Comparison of ENCODE assay signal across 14 mouse cellular contexts in the genomic region with DNA sequence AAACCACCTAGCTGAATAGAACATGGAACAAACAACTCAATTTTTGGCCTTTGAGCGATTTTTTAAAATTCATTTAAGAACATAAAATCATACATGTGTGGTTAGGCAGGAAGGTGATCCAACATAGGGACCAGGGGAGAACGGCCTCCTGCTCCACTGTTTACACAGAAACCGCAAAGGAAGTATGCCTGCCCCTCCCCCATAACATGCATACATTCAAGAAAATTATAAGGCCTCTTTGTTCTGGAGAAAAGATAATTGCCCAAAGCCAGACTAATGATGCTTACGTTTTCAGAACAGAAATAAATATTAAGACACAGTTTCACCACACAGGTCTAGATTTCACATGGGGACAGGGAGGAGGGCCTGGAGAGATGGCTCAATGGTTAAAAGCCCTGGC. TPM values are rescaled to one million over a fixed set of nuclear protein-coding genes. Genes with fewer than 3 reads are reported as not detected.
A peak's percentile ranks its signal among the peaks of the same experiment; 100 is the strongest.
DNase-seq lines count a peak whose midpoint lies in the region; ATAC-seq and TF ChIP-seq lines count a peak whose summit lies in the region.
"Had no signal": no experiment of that assay in that cellular context is flagged by ENCODE, and none has a peak within 500 bp of the region (broad histone marks: within the 10 kb centered on the region; RNA-seq: fewer than 3 reads in every experiment).

No protein-coding gene starts in this region.

- no peak overlapping the region for H3K4me2 ChIP-seq in intestine, embryonic 14.5 days (ENCODE audit: low read length)
- H3K4me2 ChIP-seq in intestine, postnatal 0 days (replicated peaks; ENCODE audit: low read depth) = no peak overlapping the region
- no peak overlapping the region for H3K4me2 ChIP-seq in limb, embryonic 13.5 days (replicated peaks)
- H3K4me2 ChIP-seq: stomach, embryonic 15.5 days had no signal

- no peak for TF ChIP-seq CTCF in intestine, postnatal 0 days (IDR thresholded peaks at IDR 0.05; ENCODE audit: low read depth)

- no peaks in the 10 kb centered on the region for H3K36me3 ChIP-seq in intestine, embryonic 14.5 days (ENCODE audit: control insufficient read depth, insufficient read depth, low read length)
- H3K36me3 ChIP-seq in intestine, postnatal 0 days (ENCODE audit: control insufficient read depth, insufficient read depth) = no peaks in the 10 kb centered on the region
- H3K36me3 ChIP-seq in limb, embryonic 13.5 days = no peaks in the 10 kb centered on the region
- H3K36me3 ChIP-seq: stomach, embryonic 15.5 days had no signal

- H3K4me3 ChIP-seq in intestine, embryonic 14.5 days (ENCODE audit: low read depth, low read length) = no peak overlapping the region
- no peak overlapping the region for H3K4me3 ChIP-seq in intestine, postnatal 0 days (ENCODE audit: low read depth, low read length)
- no peak overlapping the region for H3K4me3 ChIP-seq in limb, embryonic 13.5 days
- H3K4me3 ChIP-seq: stomach, embryonic 15.5 days had no signal

- no peaks in the 10 kb centered on the region for H3K27me3 ChIP-seq in intestine, embryonic 14.5 days (replicated peaks; ENCODE audit: control insufficient read depth, insufficient read depth, low read length)
- no peaks in the 10 kb centered on the region for H3K27me3 ChIP-seq in intestine, postnatal 0 days (replicated peaks; ENCODE audit: control insufficient read depth, insufficient read depth, low read length)
- H3K27me3 ChIP-seq in limb, embryonic 13.5 days = no peaks in the 10 kb centered on the region
- H3K27me3 ChIP-seq: stomach, embryonic 15.5 days had no signal

- peaks cover 13% of the 10 kb centered on the region for H3K4me1 ChIP-seq in intestine, embryonic 14.5 days (replicated peaks; ENCODE audit: control insufficient read depth, insufficient read depth, low read length)
- no peaks in the 10 kb centered on the region for H3K4me1 ChIP-seq in intestine, postnatal 0 days (replicated peaks; ENCODE audit: control insufficient read depth, insufficient read depth, low read length)
- H3K4me1 ChIP-seq in limb, embryonic 13.5 days = peaks cover 30% of the 10 kb centered on the region

- no peak overlapping the region for H3K9ac ChIP-seq in intestine, embryonic 14.5 days (ENCODE audit: low read length)
- no peak overlapping the region for H3K9ac ChIP-seq in intestine, postnatal 0 days (ENCODE audit: low read depth, low read length)
- no peak overlapping the region for H3K9ac ChIP-seq in limb, embryonic 13.5 days
- H3K9ac ChIP-seq: stomach, embryonic 15.5 days had no signal

- ATAC-seq in intestine, embryonic 14.5 days (replicated peaks; ENCODE audit: low FRiP score, low TSS enrichment, low read depth) = no peak
- ATAC-seq in intestine, postnatal 0 days = no peak
- peak; percentile 27; the same call in 1 of the 2 replicates for ATAC-seq in common myeloid progenitor, adult 5-6 weeks (replicated peaks; ENCODE audit: low read depth, poor library complexity, severe bottlenecking)
- ATAC-seq in limb, embryonic 13.5 days (ENCODE audit: low FRiP score, low read depth) = no peak
- no peak for ATAC-seq in megakaryocyte, adult 5-6 weeks (ENCODE audit: poor library complexity, severe bottlenecking)
- ATAC-seq: hindbrain, embryonic 16.5 days had no signal

- WGBS in intestine, embryonic 14.5 days = 33% methylated on average over 4 of the region's 4 CpGs
- WGBS in intestine, postnatal 0 days = 33% methylated on average over 4 of the region's 4 CpGs
- 73% methylated on average over 4 of the region's 4 CpGs for WGBS in limb, embryonic 13.5 days

- H3K9me3 ChIP-seq in intestine, embryonic 14.5 days (ENCODE audit: control insufficient read depth, low read length) = no peaks in the 10 kb centered on the region
- H3K9me3 ChIP-seq in intestine, postnatal 0 days (ENCODE audit: control insufficient read depth) = no peaks in the 10 kb centered on the region
- H3K9me3 ChIP-seq in limb, embryonic 13.5 days = no peaks in the 10 kb centered on the region
- H3K9me3 ChIP-seq: stomach, embryonic 15.5 days had no signal

- DNase-seq in intestine, embryonic 14.5 days (ENCODE audit: low spot score) = peak; percentile 47
- DNase-seq in thymus, postnatal 25 days = peak; percentile 54
- DNase-seq in spleen, postnatal 10 days (ENCODE audit: low spot score in 2 of 2) = no peak
- DNase-seq: cerebellum, postnatal 14 days; heart, postnatal 10 days; kidney, adult 8-10 months; liver; lung, adult 2 months had no signal

- H3K27ac ChIP-seq in intestine, embryonic 14.5 days (ENCODE audit: low read depth) = no peak overlapping the region
- H3K27ac ChIP-seq in intestine, postnatal 0 days (ENCODE audit: low read depth, low read length) = no peak overlapping the region
- peak overlapping the region; percentile 58; the same call in 1 of the 2 replicates for H3K27ac ChIP-seq in limb, embryonic 13.5 days
- H3K27ac ChIP-seq: stomach, embryonic 15.5 days had no signal

RNA-seq across cellular contexts. Expression of a gene that starts 18.6 kb away (rescaled TPM):
- polyA plus RNA-seq in intestine, embryonic 14.5 days (2014; fragmentation: Nextera tagmentation; extraction: Ambion mirVana) = 13.7 and 14.3 TPM in 2 replicates
- polyA plus RNA-seq in intestine, postnatal 0 days (2015; fragmentation: Nextera tagmentation; extraction: Ambion mirVana) = 6.1 and 6.9 TPM in 2 replicates
- total RNA-seq in common myeloid progenitor, adult 5-6 weeks (2017) = 16.2 and 17.8 TPM in 2 replicates
- polyA plus RNA-seq in limb, embryonic 13.5 days (2015; fragmentation: Nextera tagmentation; extraction: Ambion mirVana) = 13.8 and 16.0 TPM in 2 replicates
- total RNA-seq in megakaryocyte, adult 5-6 weeks (2015) = 9.0 and 10.5 TPM in 2 replicates
- 9.8 and 10.9 TPM in 2 replicates for total RNA-seq in megakaryocyte, adult 5-6 weeks (2017)

RNA-seq across cellular contexts. Expression of a gene that starts 18.7 kb away (rescaled TPM):
- polyA plus RNA-seq in intestine, embryonic 14.5 days (2014; fragmentation: Nextera tagmentation; extraction: Ambion mirVana) = 448 and 458 TPM in 2 replicates
- 504 and 571 TPM in 2 replicates for polyA plus RNA-seq in intestine, postnatal 0 days (2015; fragmentation: Nextera tagmentation; extraction: Ambion mirVana)
- total RNA-seq in common myeloid progenitor, adult 5-6 weeks (2017) = 591 and 595 TPM in 2 replicates
- polyA plus RNA-seq in limb, embryonic 13.5 days (2015; fragmentation: Nextera tagmentation; extraction: Ambion mirVana) = 655 and 661 TPM in 2 replicates
- total RNA-seq in megakaryocyte, adult 5-6 weeks (2015) = 348 and 402 TPM in 2 replicates
- total RNA-seq in megakaryocyte, adult 5-6 weeks (2017) = 537 and 557 TPM in 2 replicates

Comparison
In these comparisons a context has a peak if more than half of its experiments do, and no peak if none do; other contexts are left out.
1. DNase-seq: peak in intestine, embryonic 14.5 days (single experiment) and thymus, postnatal 25 days (single experiment); none in spleen, postnatal 10 days (0 of 2).